Mouse (Mus musculus): ENCODE results near the gene 6030408B16Rik. TPM values are rescaled to one million over a fixed set of nuclear protein-coding genes. Genes with fewer than 3 reads are reported as not detected.

Gene 6030408B16Rik
- polyA plus RNA-seq, 1 experiment from 2014 or later: not detected

- no peak overlapping the region for H3K4me3 ChIP-seq (ENCODE audit: inconsistent target)
- H3K36me3 ChIP-seq (ENCODE audit: inconsistent target): no peaks in the 10 kb centered on the region
- no peaks in the 10 kb centered on the region for H3K79me2 ChIP-seq (ENCODE audit: inconsistent target)
- 28% methylated on average over 7 of the region's 7 CpGs for WGBS (ENCODE audit: missing documents)
- H3K27ac ChIP-seq: peak overlapping the region; percentile 81
These were observed 5.5 kb downstream of the 6030408B16Rik start for GRCm38 (mm10) chr15:101298550-101298949.

- 92% methylated on average over 12 of the region's 14 CpGs for WGBS (ENCODE audit: missing documents)
- H3K79me2 ChIP-seq (ENCODE audit: inconsistent target): no peaks in the 10 kb centered on the region
- no peak overlapping the region for H3K4me3 ChIP-seq (ENCODE audit: inconsistent target)
- no peak overlapping the region for H3K27ac ChIP-seq
- no peaks in the 10 kb centered on the region for H3K36me3 ChIP-seq (ENCODE audit: inconsistent target)
These were observed 6.5 kb downstream of the 6030408B16Rik start for GRCm38 (mm10) chr15:101299480-101299960.

GRCm38 (mm10) chr15:101300128-101300527 is 7.1 kb downstream of the 6030408B16Rik start:
- no peak overlapping the region for H3K4me3 ChIP-seq (ENCODE audit: inconsistent target)
- 89% methylated on average over 6 of the region's 6 CpGs for WGBS (ENCODE audit: missing documents)
- H3K36me3 ChIP-seq (ENCODE audit: inconsistent target): no peaks in the 10 kb centered on the region
- no peaks in the 10 kb centered on the region for H3K79me2 ChIP-seq (ENCODE audit: inconsistent target)
- no peak overlapping the region for H3K27ac ChIP-seq

- Histone ChIP-seq H3K4me3 (ENCODE audit: inconsistent target) (no peak overlapping the region), H3K27ac (no peak overlapping the region), H3K79me2 (ENCODE audit: inconsistent target) (no peaks in the 10 kb centered on the region), H3K36me3 (ENCODE audit: inconsistent target) (no peaks in the 10 kb centered on the region)
- 100% methylated on average over 3 of the region's 3 CpGs for WGBS (ENCODE audit: missing documents)
These were observed 9.2 kb downstream of the 6030408B16Rik start for GRCm38 (mm10) chr15:101302201-101302600.

- 95% methylated on average over 4 of the region's 4 CpGs for WGBS (ENCODE audit: missing documents)
- no peaks in the 10 kb centered on the region for H3K79me2 ChIP-seq (ENCODE audit: inconsistent target)
- H3K4me3 ChIP-seq (ENCODE audit: inconsistent target): no peak overlapping the region
- no peaks in the 10 kb centered on the region for H3K36me3 ChIP-seq (ENCODE audit: inconsistent target)
- H3K27ac ChIP-seq: no peak overlapping the region
These were observed 10.8 kb downstream of the 6030408B16Rik start for GRCm38 (mm10) chr15:101303830-101304229.

- Histone ChIP-seq H3K27ac (no peak overlapping the region), H3K79me2 (ENCODE audit: inconsistent target) (no peaks in the 10 kb centered on the region), H3K36me3 (ENCODE audit: inconsistent target) (no peaks in the 10 kb centered on the region), H3K4me3 (ENCODE audit: inconsistent target) (no peak overlapping the region)
- 84% methylated on average over 4 of the region's 4 CpGs for WGBS (ENCODE audit: missing documents)
These were observed 13.4 kb downstream of the 6030408B16Rik start for GRCm38 (mm10) chr15:101306459-101306858.

GRCm38 (mm10) chr15:101308440-101309348 is 15.7 kb downstream of the 6030408B16Rik start:
- Histone ChIP-seq H3K36me3 (ENCODE audit: inconsistent target) (no peaks in the 10 kb centered on the region), H3K4me3 (ENCODE audit: inconsistent target) (no peak overlapping the region), H3K27ac (peak overlapping the region; percentile 36), H3K79me2 (ENCODE audit: inconsistent target) (no peaks in the 10 kb centered on the region)
- 47% methylated on average over 13 of the region's 13 CpGs for WGBS (ENCODE audit: missing documents)

GRCm38 (mm10) chr15:101309493-101309892 is 16.5 kb downstream of the 6030408B16Rik start:
- H3K27ac ChIP-seq: peak overlapping the region; percentile 36

GRCm38 (mm10) chr15:101311087-101311770 is 18.2 kb downstream of the 6030408B16Rik start:
- no peaks in the 10 kb centered on the region for H3K36me3 ChIP-seq (ENCODE audit: inconsistent target)
- WGBS (ENCODE audit: missing documents): 43% methylated on average over 9 of the region's 15 CpGs
- peaks cover 3% of the 10 kb centered on the region; the same call in 1 of the 2 replicates for H3K79me2 ChIP-seq (ENCODE audit: inconsistent target)
- H3K4me3 ChIP-seq (ENCODE audit: inconsistent target): no peak overlapping the region
- no peak overlapping the region for H3K27ac ChIP-seq

More at GRCm38 (mm10) chr15:101309493-101309892, 16.5 kb downstream of the 6030408B16Rik start:
- 75% methylated on average over 5 of the region's 5 CpGs for WGBS (ENCODE audit: missing documents)
- H3K4me3 ChIP-seq (ENCODE audit: inconsistent target): no peak overlapping the region
- H3K36me3 ChIP-seq (ENCODE audit: inconsistent target): no peaks in the 10 kb centered on the region
- no peaks in the 10 kb centered on the region for H3K79me2 ChIP-seq (ENCODE audit: inconsistent target)

- Histone ChIP-seq H3K79me2 (ENCODE audit: inconsistent target) (peaks cover 8% of the 10 kb centered on the region; the same call in 1 of the 2 replicates), H3K27ac (no peak overlapping the region), H3K4me3 (ENCODE audit: inconsistent target) (no peak overlapping the region), H3K36me3 (ENCODE audit: inconsistent target) (no peaks in the 10 kb centered on the region)
- WGBS (ENCODE audit: missing documents): 90% methylated on average over 6 of the region's 6 CpGs
These were observed 19.0 kb downstream of the 6030408B16Rik start for GRCm38 (mm10) chr15:101312006-101312405.

- H3K36me3 ChIP-seq (ENCODE audit: inconsistent target): no peaks in the 10 kb centered on the region
- H3K4me3 ChIP-seq (ENCODE audit: inconsistent target): no peak overlapping the region
- 87% methylated on average over 4 of the region's 4 CpGs for WGBS (ENCODE audit: missing documents)
- H3K27ac ChIP-seq: no peak overlapping the region
- peaks cover 8% of the 10 kb centered on the region; the same call in 1 of the 2 replicates for H3K79me2 ChIP-seq (ENCODE audit: inconsistent target)
These were observed 22.4 kb downstream of the 6030408B16Rik start for GRCm38 (mm10) chr15:101315378-101315777.

GRCm38 (mm10) chr15:101315832-101316231 is 22.8 kb downstream of the 6030408B16Rik start:
- H3K4me3 ChIP-seq (ENCODE audit: inconsistent target): peak overlapping the region; percentile 55
- WGBS (ENCODE audit: missing documents): 1% methylated on average over 10 of the region's 11 CpGs
- peaks cover 8% of the 10 kb centered on the region; the same call in 1 of the 2 replicates for H3K79me2 ChIP-seq (ENCODE audit: inconsistent target)
- H3K36me3 ChIP-seq (ENCODE audit: inconsistent target): no peaks in the 10 kb centered on the region
- H3K27ac ChIP-seq: peak overlapping the region; percentile 82

- WGBS (ENCODE audit: missing documents): 5% methylated on average over 13 of the region's 13 CpGs
- Histone ChIP-seq H3K36me3 (ENCODE audit: inconsistent target) (no peaks in the 10 kb centered on the region), H3K27ac (peak overlapping the region; percentile 82), H3K79me2 (ENCODE audit: inconsistent target) (peaks cover 8% of the 10 kb centered on the region; the same call in 1 of the 2 replicates), H3K4me3 (ENCODE audit: inconsistent target) (peak overlapping the region; percentile 55)
These were observed 23.4 kb downstream of the 6030408B16Rik start for GRCm38 (mm10) chr15:101316279-101316912.

Data from macrophage (primary cell).